Mouse (Mus musculus): Measurements from ENCODE around the gene Plppr1.

The Plppr1 gene

GRCm38 (mm10) chr4:49109989-49110388 lies 50.9 kb downstream of the Plppr1 start:
- no peak for DNase-seq (ENCODE audit: low read depth in 2 of 2, low spot score in 2 of 2)

GRCm38 (mm10) chr4:49118842-49119241 lies 59.8 kb downstream of the Plppr1 start:
- DNase-seq (ENCODE audit: low read depth in 2 of 2, low spot score in 2 of 2): no peak

- DNase-seq (ENCODE audit: low read depth in 2 of 2, low spot score in 2 of 2): no peak
Observed at GRCm38 (mm10) chr4:49144798-49145197, 85.7 kb downstream of the Plppr1 start.

- no peak for DNase-seq (ENCODE audit: low read depth in 2 of 2, low spot score in 2 of 2)
Observed at GRCm38 (mm10) chr4:49148775-49149174, 89.7 kb downstream of the Plppr1 start.

GRCm38 (mm10) chr4:49149251-49149650 lies 90.2 kb downstream of the Plppr1 start:
- no peak for DNase-seq (ENCODE audit: low read depth in 2 of 2, low spot score in 2 of 2)

GRCm38 (mm10) chr4:49153849-49154248 lies 94.8 kb downstream of the Plppr1 start:
- no peak for DNase-seq (ENCODE audit: low read depth in 2 of 2, low spot score in 2 of 2)

GRCm38 (mm10) chr4:49156781-49157180 lies 97.7 kb downstream of the Plppr1 start:
- DNase-seq (ENCODE audit: low read depth in 2 of 2, low spot score in 2 of 2): no peak

- DNase-seq (ENCODE audit: low read depth in 2 of 2, low spot score in 2 of 2): no peak
Observed at GRCm38 (mm10) chr4:49163285-49163684, 104.2 kb downstream of the Plppr1 start.

GRCm38 (mm10) chr4:49166391-49166790 lies 107.3 kb downstream of the Plppr1 start:
- DNase-seq (ENCODE audit: low read depth in 2 of 2, low spot score in 2 of 2): no peak

- DNase-seq (ENCODE audit: low read depth in 2 of 2, low spot score in 2 of 2): no peak
Observed at GRCm38 (mm10) chr4:49167030-49167429, 108.0 kb downstream of the Plppr1 start.

GRCm38 (mm10) chr4:49169498-49169897 lies 110.4 kb downstream of the Plppr1 start:
- DNase-seq (ENCODE audit: low read depth in 2 of 2, low spot score in 2 of 2): no peak

- DNase-seq (ENCODE audit: low read depth in 2 of 2, low spot score in 2 of 2): no peak
Observed at GRCm38 (mm10) chr4:49178101-49178500, 119.0 kb downstream of the Plppr1 start.

- DNase-seq (ENCODE audit: low read depth in 2 of 2, low spot score in 2 of 2): no peak
Observed at GRCm38 (mm10) chr4:49178891-49179290, 119.8 kb downstream of the Plppr1 start.

GRCm38 (mm10) chr4:49179471-49180181 lies 120.6 kb downstream of the Plppr1 start:
- DNase-seq (ENCODE audit: low read depth in 2 of 2, low spot score in 2 of 2): no peak

- DNase-seq (ENCODE audit: low read depth in 2 of 2, low spot score in 2 of 2): no peak
Observed at GRCm38 (mm10) chr4:49189991-49190526, 131.0 kb downstream of the Plppr1 start.

- DNase-seq (ENCODE audit: low read depth in 2 of 2, low spot score in 2 of 2): no peak
Observed at GRCm38 (mm10) chr4:49197125-49197747, 138.2 kb downstream of the Plppr1 start.

GRCm38 (mm10) chr4:49210457-49210856 lies 151.4 kb downstream of the Plppr1 start:
- no peak for DNase-seq (ENCODE audit: low read depth in 2 of 2, low spot score in 2 of 2)

- DNase-seq (ENCODE audit: low read depth in 2 of 2, low spot score in 2 of 2): no peak
Observed at GRCm38 (mm10) chr4:49211582-49211981, 152.5 kb downstream of the Plppr1 start.

- DNase-seq (ENCODE audit: low read depth in 2 of 2, low spot score in 2 of 2): no peak
Observed at GRCm38 (mm10) chr4:49212616-49213544, 153.8 kb downstream of the Plppr1 start.

GRCm38 (mm10) chr4:49214341-49214740 lies 155.3 kb downstream of the Plppr1 start:
- DNase-seq (ENCODE audit: low read depth in 2 of 2, low spot score in 2 of 2): no peak

GRCm38 (mm10) chr4:49223501-49223900 lies 164.4 kb downstream of the Plppr1 start:
- no peak for DNase-seq (ENCODE audit: low read depth in 2 of 2, low spot score in 2 of 2)
